Mouse (Mus musculus): ENCODE measurements around the gene Tmem185b. TPM values are rescaled to one million over a fixed set of nuclear protein-coding genes. Genes with fewer than 3 reads are reported as not detected.

Gene Tmem185b
- polyA plus RNA-seq (2012; ENCODE audit: insufficient read depth, insufficient read length, low replicate concordance, missing spikeins): not detected in 2 replicates

DNA sequence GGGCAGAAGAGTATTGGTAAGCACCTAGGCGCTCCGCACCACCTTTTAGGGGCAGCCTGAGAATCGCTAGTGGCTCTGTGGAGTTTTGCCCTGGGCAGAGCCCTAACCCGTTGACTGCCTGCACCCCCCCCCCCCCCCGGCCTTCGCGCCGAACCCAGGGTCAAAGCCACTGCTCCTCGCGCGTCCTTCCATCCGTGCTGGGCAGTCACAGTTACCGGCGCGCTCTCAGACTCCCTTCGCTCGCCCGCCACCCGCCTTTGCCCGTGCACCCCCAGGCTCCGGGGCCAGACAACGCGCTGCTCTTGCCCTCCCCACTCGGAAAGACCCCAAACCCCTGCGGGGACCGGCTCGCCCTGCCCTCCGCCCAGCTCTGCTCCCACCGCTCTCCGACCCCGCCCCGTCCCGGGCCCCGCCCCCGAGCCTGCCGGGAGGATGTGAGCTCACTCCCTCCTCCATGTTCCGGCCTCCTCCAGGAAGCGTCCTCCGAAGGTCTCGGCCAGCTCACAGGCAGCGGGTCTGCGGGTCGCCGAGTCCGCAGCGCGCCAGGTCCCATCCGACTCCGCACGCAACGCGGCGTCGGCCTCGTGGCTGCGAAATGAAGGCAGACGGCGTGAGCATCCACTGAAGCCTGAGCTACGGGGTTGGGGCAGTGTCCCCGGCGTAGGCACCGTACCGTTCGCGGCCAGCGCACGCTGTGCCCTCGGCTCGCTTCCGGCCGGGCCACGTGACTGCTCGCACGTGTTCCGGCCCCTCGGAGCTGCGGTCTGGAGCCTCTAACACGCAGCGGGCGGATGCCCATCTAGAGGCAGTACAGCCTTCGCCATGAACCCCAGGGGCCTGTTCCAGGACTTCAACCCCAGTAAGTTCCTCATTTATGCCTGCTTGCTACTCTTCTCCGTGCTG lies at the start of gene Tmem185b:
TSS of gene Tmem185b (plus strand) at position 472 of the 903 bp plus-strand sequence.
- Histone ChIP-seq H3K4me3 (ENCODE audit: insufficient read depth, low read depth, low read length) (peak within 1 kb of the TSS; percentile 84), H3K27ac (ENCODE audit: insufficient read depth, low read depth, low read length) (peak within 1 kb of the TSS; percentile 80), H3K4me1 (ENCODE audit: control insufficient read depth, insufficient read depth, low read length) (peaks cover 31% of the 10 kb centered on the region)
- no peak for TF ChIP-seq CTCF (IDR thresholded peaks at IDR 0.05; ENCODE audit: insufficient read depth, low read depth, low read length)
- peak; percentile 55 for TF ChIP-seq POLR2A (IDR thresholded peaks at IDR 0.05; ENCODE audit: insufficient read depth, low read depth, low read length)
- WGBS: 2% methylated on average over 82 of the region's 82 CpGs

GRCm38 (mm10) chr1:119476905-119477353 lies 49.0 kb upstream of the Tmem185b start:
- peaks cover 3% of the 10 kb centered on the region for H3K4me1 ChIP-seq (ENCODE audit: control insufficient read depth, insufficient read depth, low read length)
- no peak for TF ChIP-seq CTCF (IDR thresholded peaks at IDR 0.05; ENCODE audit: insufficient read depth, low read depth, low read length)
- WGBS: 73% methylated on average over 7 of the region's 7 CpGs
- H3K4me3 ChIP-seq (ENCODE audit: insufficient read depth, low read depth, low read length): no peak overlapping the region
- no peak overlapping the region for H3K27ac ChIP-seq (ENCODE audit: insufficient read depth, low read depth, low read length)

DNA sequence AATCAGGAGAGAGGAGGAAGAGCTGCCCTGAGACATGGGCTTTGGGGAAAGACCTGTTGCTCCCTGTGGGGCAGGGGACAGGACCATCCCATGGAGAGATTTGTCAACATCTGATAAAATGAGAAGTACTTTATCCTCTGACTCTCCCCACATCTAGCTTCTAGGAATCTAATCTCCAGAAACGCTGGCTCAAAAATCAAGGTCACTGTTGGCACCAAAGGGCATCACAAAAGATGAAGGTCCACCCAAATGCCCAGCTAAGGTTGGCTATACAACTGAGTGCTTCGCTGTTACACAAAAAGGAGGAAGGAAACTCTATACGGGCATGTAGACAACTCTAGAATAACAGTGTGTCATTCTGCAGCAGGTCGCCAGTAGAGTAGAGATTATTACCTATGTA lies 46.3 kb upstream of the Tmem185b start:
- H3K27ac ChIP-seq (ENCODE audit: insufficient read depth, low read depth, low read length): no peak overlapping the region
- H3K4me1 ChIP-seq (ENCODE audit: control insufficient read depth, insufficient read depth, low read length): peaks cover 6% of the 10 kb centered on the region
- 85% methylated on average over 4 of the region's 4 CpGs for WGBS
- TF ChIP-seq CTCF (IDR thresholded peaks at IDR 0.05; ENCODE audit: insufficient read depth, low read depth, low read length) (no peak), POLR2A (IDR thresholded peaks at IDR 0.05; ENCODE audit: insufficient read depth, low read depth, low read length) (no peak)
- no peak overlapping the region for H3K4me3 ChIP-seq (ENCODE audit: insufficient read depth, low read depth, low read length)

- Histone ChIP-seq H3K4me3 (ENCODE audit: insufficient read depth, low read depth, low read length) (no peak overlapping the region), H3K4me1 (ENCODE audit: control insufficient read depth, insufficient read depth, low read length) (peaks cover 6% of the 10 kb centered on the region), H3K27ac (ENCODE audit: insufficient read depth, low read depth, low read length) (no peak overlapping the region)
- TF ChIP-seq POLR2A (IDR thresholded peaks at IDR 0.05; ENCODE audit: insufficient read depth, low read depth, low read length) (no peak), CTCF (IDR thresholded peaks at IDR 0.05; ENCODE audit: insufficient read depth, low read depth, low read length) (no peak)
- WGBS: 96% methylated on average over 8 of the region's 8 CpGs
These were observed 45.3 kb upstream of the Tmem185b start for GRCm38 (mm10) chr1:119480678-119481077.

- H3K27ac ChIP-seq (ENCODE audit: insufficient read depth, low read depth, low read length): no peak overlapping the region
- TF ChIP-seq CTCF (IDR thresholded peaks at IDR 0.05; ENCODE audit: insufficient read depth, low read depth, low read length) (no peak), POLR2A (IDR thresholded peaks at IDR 0.05; ENCODE audit: insufficient read depth, low read depth, low read length) (no peak)
- WGBS: 96% methylated on average over 7 of the region's 7 CpGs
- peaks cover 13% of the 10 kb centered on the region for H3K4me1 ChIP-seq (ENCODE audit: control insufficient read depth, insufficient read depth, low read length)
- no peak overlapping the region for H3K4me3 ChIP-seq (ENCODE audit: insufficient read depth, low read depth, low read length)
These were observed 44.6 kb upstream of the Tmem185b start for GRCm38 (mm10) chr1:119481205-119481932.

DNA sequence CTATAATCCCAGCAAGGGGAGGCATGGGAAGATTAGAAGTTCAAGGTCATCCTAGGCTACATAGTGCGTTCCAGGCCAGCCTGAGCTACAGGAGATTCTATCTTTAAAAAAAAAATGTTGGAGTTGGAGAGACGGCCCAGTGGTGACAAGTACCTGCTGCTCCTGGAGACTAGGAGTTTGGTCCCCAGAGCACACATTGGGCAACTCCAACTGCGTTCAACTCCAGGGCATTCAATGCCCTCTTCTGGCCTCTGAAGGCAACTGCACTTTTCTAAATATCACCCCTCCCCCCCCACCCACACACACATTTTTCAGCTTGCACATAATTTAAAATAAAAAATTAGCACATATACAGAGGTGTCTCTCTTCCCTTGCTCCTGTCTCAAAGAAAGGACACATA lies 43.1 kb upstream of the Tmem185b start:
- no peak overlapping the region for H3K4me3 ChIP-seq (ENCODE audit: insufficient read depth, low read depth, low read length)
- 0 out of 2 replicates have a peak, but pooled peaks have one; percentile 28 for TF ChIP-seq CTCF (IDR thresholded peaks at IDR 0.05; ENCODE audit: insufficient read depth, low read depth, low read length)
- no peak for TF ChIP-seq POLR2A (IDR thresholded peaks at IDR 0.05; ENCODE audit: insufficient read depth, low read depth, low read length)
- no peak overlapping the region for H3K27ac ChIP-seq (ENCODE audit: insufficient read depth, low read depth, low read length)
- peaks cover 21% of the 10 kb centered on the region for H3K4me1 ChIP-seq (ENCODE audit: control insufficient read depth, insufficient read depth, low read length)
- WGBS: 61% methylated on average over 3 of the region's 3 CpGs

GRCm38 (mm10) chr1:119484457-119484856 lies 41.5 kb upstream of the Tmem185b start:
- TF ChIP-seq POLR2A (IDR thresholded peaks at IDR 0.05; ENCODE audit: insufficient read depth, low read depth, low read length) (no peak), CTCF (IDR thresholded peaks at IDR 0.05; ENCODE audit: insufficient read depth, low read depth, low read length) (no peak)
- 68% methylated on average over 3 of the region's 3 CpGs for WGBS
- no peak overlapping the region for H3K4me3 ChIP-seq (ENCODE audit: insufficient read depth, low read depth, low read length)
- H3K4me1 ChIP-seq (ENCODE audit: control insufficient read depth, insufficient read depth, low read length): peaks cover 22% of the 10 kb centered on the region
- H3K27ac ChIP-seq (ENCODE audit: insufficient read depth, low read depth, low read length): no peak overlapping the region

GRCm38 (mm10) chr1:119485825-119486224 lies 40.1 kb upstream of the Tmem185b start:
- TF ChIP-seq POLR2A (IDR thresholded peaks at IDR 0.05; ENCODE audit: insufficient read depth, low read depth, low read length) (no peak), CTCF (IDR thresholded peaks at IDR 0.05; ENCODE audit: insufficient read depth, low read depth, low read length) (no peak)
- H3K27ac ChIP-seq (ENCODE audit: insufficient read depth, low read depth, low read length): no peak overlapping the region
- no peak overlapping the region for H3K4me3 ChIP-seq (ENCODE audit: insufficient read depth, low read depth, low read length)
- peaks cover 25% of the 10 kb centered on the region for H3K4me1 ChIP-seq (ENCODE audit: control insufficient read depth, insufficient read depth, low read length)
- WGBS: 59% methylated on average over 2 of the region's 2 CpGs

All from olfactory bulb, adult 2 months (tissue).